Mouse (Mus musculus) adrenal gland (tissue): ENCODE measurements around the gene Notch2.

Experiments used
- intact Hi-C: fragments of 180-260 bp; cut with DNase I; formaldehyde crosslinking; loops from one replicate; pipeline ENCODE4 v1.15.1; 2025

Notch2 gene

DNA sequence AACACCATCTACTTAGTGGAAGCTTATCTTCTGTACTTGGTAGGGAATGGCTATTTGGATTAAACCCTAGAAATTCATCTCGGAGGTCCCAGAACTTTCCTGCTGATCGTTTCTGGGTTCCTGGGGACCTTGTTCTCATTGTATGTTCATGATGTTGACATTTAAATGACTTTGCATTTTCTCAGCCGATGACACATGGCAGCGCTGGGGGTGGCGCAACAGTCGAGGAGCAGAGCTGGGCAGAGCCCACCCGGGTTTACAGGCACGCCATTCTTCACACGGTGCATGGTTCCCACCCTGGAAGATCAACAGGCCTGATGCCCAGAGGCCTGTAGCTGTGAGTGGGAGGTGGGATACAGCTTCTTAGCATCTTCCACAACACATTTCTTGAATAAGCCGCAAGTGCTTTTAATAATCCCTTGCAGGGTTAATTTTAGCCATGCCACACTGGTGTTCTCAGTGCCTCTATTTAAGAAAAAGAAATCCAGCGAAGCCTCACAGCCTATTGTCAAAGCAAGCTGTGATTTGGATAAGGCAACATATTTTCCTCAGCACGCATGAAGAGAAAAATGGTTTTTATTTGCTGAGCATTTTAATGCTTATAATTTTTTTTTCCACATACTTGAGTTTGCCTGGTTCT is 54.6 kb downstream of the Notch2 start:
- intact Hi-C loops = no loop called here

DNA sequence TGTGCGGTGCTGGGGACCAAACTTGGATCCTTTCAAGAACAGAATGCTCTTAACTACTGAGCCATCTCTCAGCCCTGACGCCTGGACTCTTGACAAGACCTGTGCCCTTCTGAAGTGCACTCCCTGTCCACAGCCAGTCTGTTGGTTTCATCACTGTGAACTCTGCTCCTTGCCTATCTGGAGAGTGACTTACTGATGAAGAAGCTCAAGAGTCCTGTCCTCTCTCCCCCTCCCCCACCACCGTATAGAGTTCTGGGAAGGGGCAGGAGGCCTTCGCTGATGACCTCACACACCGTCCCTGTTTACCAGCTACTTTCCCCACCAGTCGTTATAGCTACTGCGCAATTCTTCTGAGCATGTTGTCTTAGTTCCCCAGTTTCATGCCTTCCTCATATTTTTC is 55.8 kb downstream of the Notch2 start:
- intact Hi-C loops = no loop called here

DNA sequence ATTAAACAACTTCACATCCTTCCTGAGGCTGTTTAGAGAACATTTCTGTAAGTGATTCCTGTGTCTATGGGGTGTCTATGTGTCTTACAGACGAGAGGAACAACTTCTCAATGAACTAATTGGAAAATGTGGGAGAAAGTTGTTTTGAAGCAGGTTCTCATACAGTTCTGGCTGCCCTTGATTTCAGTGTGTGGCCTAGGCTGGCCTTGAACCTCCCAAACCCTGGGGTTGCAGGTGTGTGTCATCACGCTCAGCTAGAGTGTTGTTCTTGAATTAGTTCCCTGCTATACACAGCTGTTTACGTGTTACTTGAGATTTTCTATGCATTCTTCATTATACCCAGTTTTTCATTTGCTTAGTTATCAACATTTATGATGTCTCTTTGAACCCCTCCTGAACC is 56.5 kb downstream of the Notch2 start:
- intact Hi-C loops = no loop called here

DNA sequence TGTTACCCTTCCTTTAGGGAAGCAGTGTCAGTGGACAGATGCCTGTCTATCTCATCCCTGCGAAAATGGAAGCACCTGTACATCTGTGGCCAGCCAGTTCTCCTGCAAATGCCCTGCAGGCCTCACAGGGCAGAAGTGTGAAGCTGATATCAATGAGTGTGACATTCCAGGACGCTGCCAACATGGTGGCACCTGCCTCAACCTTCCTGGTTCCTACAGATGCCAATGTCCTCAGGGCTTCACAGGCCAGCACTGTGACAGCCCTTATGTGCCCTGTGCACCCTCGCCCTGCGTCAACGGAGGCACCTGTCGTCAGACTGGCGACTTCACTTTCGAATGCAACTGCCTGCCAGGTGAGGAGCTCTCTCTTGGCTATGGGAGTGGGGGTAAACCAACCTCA is 59.2 kb downstream of the Notch2 start:
- intact Hi-C loops = no loop called here

DNA sequence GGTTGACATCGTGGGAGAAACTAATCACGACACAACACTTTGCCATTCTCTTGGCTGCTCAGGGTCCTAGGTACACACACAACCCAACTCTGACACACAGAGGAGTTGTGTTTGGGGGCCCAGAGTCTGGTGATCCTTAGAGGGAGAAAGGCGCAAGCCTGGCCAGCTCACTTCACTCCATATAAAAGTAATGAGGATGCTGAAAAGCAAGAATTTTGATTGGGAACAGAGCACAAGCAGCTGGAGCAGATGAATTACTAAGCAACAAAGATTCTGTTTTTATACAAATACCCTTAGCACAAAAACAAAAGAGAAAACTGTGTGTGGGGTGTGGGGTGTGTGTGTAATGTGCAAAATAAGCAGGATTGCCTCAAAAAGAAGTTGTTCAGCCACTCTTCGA is 60.2 kb downstream of the Notch2 start:
- intact Hi-C loops = no loop called here

DNA sequence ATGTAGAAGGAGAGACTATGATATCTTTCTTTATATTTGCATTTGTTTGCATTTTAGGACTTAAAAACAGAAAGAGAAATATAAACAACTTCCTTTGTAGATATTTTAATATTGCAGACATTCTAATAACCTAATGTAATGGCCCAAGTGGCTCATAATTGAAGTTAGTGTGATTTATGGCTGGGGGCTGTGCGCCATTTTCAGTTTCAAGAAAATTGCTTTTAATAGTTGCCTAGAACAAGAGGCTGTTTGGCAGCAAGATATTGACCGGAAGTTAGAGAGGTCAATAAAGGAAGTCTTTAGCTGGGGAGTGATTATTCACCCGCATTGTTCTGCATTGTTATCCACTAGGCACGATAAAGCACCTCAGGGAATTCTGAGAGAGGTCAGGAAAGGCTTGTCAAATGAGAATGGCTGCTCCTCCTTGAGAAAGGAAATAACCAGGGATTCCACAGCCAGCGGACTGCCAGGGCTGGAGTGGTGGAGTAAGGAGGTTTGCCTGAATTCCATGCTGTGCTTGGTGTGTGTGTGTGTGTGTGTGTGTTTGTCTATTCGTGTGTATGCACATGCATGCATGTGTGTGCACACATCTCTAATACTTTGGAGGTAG is 61.4 kb downstream of the Notch2 start:
- intact Hi-C loops = no loop called here

DNA sequence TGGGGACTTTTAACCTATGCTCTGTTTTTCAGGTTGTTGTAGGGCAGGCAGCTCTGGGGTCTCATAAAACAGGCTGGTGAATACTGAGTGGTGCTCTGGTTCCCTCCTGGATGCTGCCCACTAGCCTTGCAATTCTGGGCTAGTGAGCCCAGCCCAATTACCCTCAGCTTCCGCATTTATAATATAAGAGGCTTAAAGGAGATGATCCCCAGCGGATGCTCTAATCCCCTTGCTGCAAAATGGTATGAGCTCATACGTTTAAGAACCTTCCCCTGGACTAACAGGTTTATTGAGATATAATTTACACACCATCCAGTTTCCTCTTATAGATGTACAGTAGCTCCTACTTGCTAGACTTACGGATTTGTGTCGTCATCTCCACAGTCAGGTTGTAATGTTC is 64.5 kb downstream of the Notch2 start:
- intact Hi-C loops = no loop called here

DNA sequence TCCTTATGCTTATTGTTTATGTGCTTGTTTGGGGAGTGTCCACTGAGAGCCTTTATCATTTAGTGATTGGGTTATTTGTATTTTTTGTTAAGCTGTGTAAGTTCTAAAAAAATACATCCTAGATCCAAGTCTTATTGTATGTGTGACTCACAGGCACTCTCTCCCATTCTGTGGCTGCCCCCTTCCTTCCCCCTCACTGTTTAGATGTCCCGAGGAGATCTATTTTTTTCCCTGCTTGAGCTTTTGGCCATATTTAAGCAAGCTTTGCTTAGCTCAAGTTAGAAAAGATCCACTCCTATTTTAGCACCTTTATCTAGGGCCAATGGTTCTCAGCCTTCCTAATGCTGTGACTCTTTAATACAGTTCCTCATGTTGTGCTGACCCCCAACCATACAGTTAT is 65.5 kb downstream of the Notch2 start:
- intact Hi-C loops = no loop called here

DNA sequence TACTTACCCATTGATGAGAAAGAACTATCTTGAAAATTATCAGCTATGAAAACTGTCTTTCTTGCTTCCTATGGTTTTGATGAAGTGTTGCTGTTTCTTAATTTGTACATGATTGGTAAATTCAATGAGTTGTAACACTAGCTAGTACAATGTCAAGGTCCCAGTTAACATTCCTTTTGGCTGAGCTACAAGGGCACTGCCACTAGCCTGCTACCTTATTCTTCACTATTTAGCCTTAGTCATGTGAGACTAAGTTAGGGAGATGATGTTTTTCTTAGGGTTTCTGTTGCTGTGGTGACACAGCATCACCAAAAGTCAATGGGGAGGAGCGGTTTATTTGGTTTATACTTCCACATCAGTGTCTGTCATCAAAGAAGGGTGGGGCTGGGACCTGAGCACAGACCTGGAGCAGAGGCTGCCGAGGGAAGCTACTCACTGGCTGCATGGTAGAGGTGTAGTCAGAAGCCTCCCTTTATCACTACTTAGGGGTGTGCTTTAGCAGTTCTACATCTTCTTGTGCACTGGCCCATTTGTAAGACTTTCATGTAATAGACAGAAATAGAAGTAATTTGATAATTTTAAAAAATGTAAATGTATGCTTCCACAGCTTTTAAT is 66.4 kb downstream of the Notch2 start:
- intact Hi-C loops = no loop called here

DNA sequence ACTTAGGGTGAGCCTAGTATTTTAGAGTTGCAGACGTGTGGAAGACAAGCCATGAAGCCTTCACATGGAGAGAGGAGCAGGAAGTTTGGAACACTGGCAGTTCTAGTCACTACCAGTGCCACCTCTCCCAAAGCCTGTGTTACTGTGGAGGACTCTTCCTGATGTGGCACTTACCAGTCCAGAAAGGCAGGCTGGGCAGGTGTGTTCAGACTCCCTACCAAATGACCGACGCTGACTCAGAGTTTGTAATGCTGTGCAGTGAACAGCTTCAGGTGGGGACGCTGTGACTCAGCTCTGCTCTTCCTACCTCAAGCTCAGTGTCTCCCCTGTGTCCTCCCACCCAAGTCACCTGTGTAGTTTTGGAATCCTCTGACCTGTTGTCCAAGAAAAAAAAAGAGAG is 67.3 kb downstream of the Notch2 start:
- intact Hi-C loops = no loop called here

DNA sequence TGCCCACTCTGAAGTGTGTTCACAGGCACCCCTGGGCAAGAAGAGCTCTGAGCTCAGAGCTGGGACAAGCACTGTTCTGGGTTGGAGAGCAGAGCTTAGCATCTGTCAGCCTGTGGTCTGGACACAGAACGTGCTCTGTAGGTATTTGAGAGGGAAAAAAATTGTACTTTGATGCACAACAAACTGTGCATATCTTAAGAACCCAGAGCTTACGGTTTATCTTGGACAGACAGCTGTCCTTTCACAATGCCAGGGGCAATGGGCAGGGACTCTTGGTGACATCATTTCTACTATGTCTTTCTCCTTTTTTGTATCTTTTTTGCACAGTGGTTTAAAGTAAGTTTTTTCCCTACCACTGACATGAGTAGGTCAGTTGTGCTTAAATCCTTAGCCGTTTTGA is 68.9 kb downstream of the Notch2 start:
- intact Hi-C loops = no loop called here

DNA sequence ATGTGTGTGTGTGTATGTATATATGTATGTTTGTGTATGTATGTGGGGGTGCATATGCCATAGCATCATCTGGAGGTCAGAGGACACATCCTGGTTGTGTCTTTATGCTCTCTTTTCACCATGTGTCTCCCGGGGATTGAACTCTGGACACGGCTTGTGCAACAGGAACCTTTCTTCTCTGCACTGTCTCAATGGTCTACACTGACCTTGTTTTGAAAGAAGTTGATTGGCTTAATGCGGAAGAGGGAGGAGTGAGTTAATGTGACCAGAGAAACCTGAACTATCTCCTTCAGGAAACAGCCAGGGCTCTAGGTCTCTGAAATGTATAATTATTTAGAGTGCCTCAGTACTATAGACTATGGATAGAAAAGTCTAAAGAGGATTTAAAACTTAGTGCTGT is 69.6 kb downstream of the Notch2 start:
- intact Hi-C loops = no loop called here

DNA sequence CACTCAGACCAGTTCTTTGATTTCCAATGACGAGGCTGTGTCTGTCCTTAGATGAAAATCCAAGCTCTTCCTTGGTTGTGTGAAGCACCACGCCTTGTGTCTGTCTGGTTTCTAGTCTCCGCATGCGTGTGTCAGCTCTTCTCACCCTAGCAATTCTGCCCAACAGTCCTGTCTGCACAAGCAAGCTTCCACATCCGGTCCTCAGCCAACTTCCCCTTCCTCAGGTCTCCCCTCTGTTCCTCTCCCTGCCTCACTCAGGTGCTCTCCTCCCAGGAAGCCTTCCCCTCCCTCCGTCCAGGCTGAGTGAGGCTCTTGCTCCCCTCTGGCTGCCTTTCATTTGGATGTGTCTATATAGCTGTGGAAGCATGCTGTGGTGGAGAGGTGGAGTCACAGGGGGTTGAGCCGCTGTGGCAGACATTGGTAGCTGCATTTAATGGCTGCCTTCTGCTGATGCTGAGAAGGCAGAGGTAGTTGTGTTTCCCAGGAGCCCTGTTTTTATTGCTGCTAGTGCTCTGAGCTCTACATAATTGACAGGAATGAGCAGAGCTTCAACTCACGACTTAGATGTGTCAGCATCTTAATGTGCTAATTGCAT is 70.8 kb downstream of the Notch2 start:
- intact Hi-C loops = no loop called here

DNA sequence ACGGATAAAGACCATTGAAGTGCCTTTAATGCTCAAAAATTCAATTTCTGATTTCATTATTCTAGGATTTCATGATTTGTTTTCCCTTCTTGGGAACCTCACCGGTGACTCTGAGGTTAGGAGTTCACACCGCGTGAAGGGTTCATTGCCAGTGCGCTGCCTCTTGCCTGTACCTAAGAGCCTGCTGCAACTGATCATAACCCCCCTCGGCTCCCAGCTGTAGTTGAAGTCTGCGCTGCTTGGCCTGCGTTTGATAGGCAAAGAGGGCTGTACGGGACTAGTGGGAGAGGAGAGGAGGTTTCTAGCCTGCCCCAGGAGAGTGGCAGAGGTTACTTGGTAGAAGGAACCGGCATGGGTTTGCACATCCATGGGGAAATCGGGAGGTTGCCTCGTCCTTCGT is 71.5 kb downstream of the Notch2 start:
- intact Hi-C loops = no loop called here

DNA sequence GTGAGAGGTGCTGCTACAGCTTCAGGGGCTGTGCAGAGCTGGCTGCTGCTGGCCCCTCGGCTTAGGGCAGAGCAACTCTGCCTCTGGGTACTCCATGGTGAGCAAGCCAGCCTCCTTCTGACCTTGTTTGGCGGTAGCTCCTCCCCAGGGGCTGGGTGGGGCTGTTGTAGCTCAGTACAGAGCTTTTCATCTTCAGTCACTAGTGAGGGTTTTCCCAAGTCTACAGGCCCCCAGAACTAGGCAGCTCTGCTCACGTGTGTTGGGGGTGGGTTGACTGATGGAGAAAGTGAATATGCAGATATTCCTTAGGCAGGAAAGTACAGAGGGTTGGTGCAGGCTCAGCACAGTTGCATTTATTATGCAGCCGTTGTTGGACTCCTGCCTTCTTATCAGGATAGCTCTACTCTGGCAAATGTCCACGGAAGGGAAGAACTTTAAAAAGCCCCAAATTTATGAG is 72.5 kb downstream of the Notch2 start:
- intact Hi-C loops = no loop called here

DNA sequence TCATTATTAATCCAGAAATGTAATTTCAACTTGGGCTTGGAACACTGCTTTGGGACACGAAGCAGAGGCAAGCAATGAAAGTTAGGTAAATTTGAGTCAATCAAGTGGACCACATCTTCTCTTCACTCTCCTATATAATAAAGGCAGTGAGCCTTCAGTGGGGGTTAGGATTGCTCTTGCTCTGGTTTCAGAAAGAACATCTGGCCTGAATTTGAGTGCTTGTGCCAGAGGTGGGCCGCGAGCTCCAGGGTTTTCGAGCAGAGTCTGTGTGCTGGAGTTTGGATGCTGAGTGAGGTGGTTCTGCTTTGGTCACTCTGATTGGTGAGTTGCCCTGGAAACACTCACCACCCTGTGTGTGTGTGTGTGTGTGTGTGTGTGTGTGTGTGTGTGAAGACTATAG is 73.1 kb downstream of the Notch2 start:
- intact Hi-C loops = no loop called here

DNA sequence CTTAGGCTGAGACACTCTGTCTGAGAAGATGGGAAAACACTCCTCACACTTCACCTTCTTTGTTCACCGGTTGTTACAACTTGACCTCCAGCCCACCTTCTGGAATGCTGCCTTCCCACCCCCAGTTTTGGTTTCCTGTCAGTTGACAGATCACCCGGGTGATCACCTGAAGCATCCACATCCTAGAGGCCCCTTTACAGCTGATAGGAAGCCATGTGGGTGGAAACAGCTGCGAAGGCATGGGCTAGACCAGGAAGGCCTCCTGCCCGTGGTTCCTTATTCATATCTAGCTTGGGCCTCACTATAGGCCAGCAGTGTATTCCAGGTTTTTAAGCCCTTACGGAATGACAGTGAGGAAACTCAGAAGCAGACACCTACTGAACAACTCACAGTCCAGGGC is 73.5 kb downstream of the Notch2 start:
- intact Hi-C loops = no loop called here

DNA sequence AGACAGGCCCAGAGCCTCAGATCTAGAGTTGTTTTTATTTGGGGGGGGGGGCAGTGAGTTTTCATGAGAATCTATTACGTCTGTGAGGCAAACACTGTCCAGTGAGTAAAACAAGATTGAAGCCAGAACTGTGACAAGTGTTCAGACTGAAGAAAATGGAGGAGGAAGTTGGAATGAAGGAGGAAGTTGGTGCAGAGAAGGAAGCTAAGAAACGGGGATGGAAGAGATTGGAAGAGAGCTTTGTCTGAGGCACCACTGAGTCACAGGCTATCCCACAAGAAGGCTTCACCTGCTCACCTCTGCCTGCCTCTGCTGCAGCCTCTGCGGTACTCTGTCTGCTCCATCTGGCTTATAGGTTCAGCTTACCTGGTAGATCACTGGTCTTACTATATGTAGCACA is 74.2 kb downstream of the Notch2 start:
- intact Hi-C loops = no loop called here

DNA sequence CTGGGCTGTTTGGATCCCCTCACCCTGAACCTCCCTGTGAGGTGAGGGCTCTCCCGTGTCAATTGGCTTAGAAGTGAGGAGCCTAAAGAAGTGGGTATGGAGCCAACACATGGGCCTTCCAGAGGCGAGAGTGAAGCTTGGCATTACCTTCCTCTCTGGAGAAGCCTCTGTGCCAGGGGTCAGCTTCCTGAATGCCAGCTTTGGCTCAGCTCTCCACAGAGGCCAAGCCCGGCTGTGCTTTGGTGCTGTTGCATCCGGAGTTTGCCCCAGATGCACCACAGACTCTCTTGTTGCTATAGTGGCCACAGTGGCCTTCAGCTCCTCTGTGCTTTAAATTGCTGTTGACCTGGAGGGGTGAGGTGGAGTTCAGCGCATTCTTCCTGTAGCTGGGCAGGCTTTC is 76.4 kb downstream of the Notch2 start:
- intact Hi-C loops = no loop called here

DNA sequence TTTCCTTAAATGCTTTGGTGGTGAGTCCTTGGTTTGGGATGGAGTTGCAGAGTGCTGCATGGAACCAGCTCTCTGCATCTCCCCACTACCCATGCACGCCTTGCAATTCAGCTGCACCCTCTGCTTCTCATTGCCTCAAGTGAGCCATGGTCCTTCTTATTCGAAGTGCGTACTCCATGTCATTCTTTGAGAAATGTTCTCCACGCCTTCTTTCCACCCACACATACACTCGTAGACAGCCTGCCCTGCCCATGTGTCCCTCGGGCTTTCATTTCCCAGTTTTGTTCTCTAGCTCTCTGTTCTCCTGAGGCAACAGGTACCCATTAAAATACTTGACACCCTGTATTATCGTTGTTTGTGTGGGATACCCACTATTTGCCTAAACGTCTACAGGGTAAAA is 76.8 kb downstream of the Notch2 start:
- intact Hi-C loops = no loop called here

DNA sequence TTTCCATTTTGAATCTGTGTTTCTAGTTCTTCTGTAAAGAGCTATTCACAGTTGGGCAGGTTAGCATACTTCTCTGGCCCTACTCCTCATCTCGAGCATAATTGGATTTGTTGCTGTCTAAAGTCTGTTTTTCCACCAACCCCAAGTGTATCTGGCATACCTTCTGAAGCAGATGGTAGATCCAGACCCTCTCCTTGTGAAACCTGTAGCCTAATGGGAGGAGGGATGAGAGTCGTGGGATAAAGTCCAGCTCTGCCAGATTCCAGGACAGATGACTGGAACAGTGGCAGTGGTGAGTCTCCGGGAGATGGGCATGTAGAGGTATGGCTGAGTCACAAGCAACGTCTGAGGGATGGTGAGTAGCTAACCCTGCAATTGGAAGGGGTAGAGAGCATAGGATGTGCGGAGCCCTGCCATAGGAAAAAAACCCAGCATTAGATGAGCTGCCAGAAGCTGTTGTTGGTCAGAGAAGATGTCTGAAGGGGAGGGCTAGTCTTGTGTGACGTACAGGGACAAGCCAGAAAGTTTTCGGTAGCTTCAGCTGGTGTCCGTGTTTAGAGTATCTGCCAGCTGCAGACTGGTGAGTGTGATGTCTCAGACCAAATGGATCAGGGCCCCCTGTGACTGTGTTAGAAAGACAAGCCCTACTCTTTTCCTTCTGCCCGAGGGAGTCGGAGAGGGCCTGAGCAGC is 79.5 kb downstream of the Notch2 start:
- intact Hi-C loops = no loop called here

DNA sequence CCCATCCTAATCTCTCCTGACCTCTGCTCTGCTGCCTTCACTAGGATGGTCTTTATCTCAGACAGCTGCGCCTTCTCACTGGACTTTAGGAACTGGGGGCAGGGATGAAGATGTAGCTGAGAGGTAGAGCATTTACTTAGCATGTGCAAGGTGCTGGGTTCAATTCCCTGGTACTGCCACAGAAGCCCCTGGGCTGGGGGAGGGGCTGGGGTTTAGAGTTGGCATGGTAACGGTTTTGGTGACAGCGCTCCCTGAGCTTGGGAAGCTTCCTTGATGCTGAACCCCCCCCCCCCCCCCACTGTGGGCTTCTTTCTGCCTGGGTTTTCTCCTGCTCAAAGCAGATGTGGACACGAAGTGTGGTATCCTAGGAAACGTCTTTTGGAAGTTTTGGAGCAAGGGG is 80.6 kb downstream of the Notch2 start:
- intact Hi-C loops = no loop called here
